Mouse (Mus musculus): ENCODE data around the gene Pi4ka. TPM values are rescaled to one million over a fixed set of nuclear protein-coding genes. Genes with fewer than 3 reads are reported as not detected.

Gene Pi4ka
- polyA plus RNA-seq, 1 experiment from 2014 or later = 25.6 TPM

DNA sequence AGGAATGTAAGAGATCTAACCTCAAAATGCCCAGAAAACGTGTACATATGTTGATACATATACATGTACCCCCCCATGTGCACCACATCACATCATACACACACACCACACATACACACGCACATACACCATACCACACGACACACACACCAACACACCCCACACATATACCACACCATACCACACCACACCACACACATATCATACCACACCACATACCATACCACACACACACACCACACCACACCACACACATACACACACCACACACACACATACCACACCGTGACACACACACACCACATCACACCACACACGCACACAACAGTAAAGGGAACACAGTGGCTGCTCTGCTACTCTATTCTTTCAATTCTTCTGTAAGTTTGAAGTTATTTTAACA is 74.3 kb downstream of the Pi4ka start:
- Histone ChIP-seq H3K36me3 (peaks cover 17% of the 10 kb centered on the region), H3K4me1 (no peaks in the 10 kb centered on the region), H3K27ac (no peak overlapping the region), H3K9me3 (replicated peaks) (no peaks in the 10 kb centered on the region), H3K9ac (0 out of 2 replicates have a peak overlapping the region, but pooled peaks have one; percentile 28), H3K4me2 (peak overlapping the region; percentile 35), H3K27me3 (replicated peaks) (no peaks in the 10 kb centered on the region), H3K4me3 (peak overlapping the region; percentile 32)
- WGBS (ENCODE audit: insufficient replicate concordance) = 70% methylated on average over 5 of the region's 5 CpGs
- no peak for ATAC-seq

DNA sequence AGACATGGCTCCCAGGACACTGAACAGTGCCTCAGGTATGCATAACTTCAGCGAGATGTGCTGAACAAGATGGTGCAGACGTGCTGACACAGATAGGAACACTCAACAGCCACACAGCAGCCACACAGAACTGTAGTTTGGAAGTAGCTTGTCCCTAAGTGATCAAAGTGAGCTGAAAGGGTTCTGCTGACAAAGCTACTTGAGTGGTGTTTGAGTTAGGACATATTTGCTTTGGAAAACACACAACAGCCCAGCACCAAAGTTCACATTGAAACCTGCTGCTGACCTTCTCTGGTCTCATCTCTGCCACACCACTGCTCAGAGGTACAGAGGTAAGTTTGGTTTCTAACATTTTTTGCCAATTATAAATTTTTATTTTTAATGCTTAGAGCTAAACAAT is 75.0 kb downstream of the Pi4ka start, which contains the start of gene Serpind1:
Gene Serpind1 (plus strand): TSS at position 256 of the 400 bp plus-strand sequence.
- WGBS (ENCODE audit: insufficient replicate concordance) = 68% methylated on average over 2 of the region's 2 CpGs
- Histone ChIP-seq H3K4me3 (peak within 1 kb of the TSS; percentile 32), H3K9ac (0 out of 2 replicates have a peak within 1 kb of the TSS, but pooled peaks have one; percentile 28), H3K27me3 (replicated peaks) (no peaks in the 10 kb centered on the region), H3K36me3 (peaks cover 13% of the 10 kb centered on the region), H3K9me3 (replicated peaks) (no peaks in the 10 kb centered on the region), H3K4me1 (no peaks in the 10 kb centered on the region), H3K27ac (peak within 1 kb of the TSS; percentile 64), H3K4me2 (peak within 1 kb of the TSS; percentile 35)
- ATAC-seq = peak; percentile 60

DNA sequence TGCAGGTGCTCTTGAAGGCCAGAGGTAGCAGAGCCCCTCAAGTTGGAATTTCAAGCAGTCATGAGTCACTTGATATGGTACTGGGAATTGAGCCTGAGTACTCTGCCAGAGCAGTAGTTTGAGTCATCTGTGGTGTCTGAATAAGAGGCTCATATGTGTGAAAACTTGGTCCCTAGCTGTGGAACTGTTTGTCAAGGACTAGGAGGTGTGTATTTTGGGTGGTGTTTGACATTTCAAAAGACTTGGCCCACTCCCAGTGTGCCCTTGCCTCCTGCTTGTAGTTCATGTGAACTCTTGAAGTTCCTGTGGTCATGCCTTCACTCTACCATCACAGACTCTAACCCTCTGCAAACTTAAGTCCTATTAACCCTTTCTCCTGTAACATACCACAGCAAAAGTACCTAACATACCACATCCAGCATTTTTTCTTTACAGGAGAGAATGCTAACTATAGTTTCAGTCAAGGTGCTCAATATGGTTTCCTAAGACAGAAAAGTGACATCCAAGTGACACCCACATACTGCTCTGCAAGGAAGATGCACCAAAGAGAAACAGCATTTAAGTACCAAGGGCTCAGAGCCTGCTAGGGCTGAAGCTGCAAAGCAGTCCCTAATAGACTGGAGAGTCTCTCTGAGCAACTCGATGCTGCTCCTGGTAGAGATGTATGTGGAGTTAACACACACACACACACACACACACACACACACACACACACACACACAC is 76.1 kb downstream of the Pi4ka start:
- Histone ChIP-seq H3K4me2 (no peak overlapping the region), H3K9me3 (replicated peaks) (no peaks in the 10 kb centered on the region), H3K4me3 (no peak overlapping the region), H3K4me1 (no peaks in the 10 kb centered on the region), H3K27me3 (replicated peaks) (no peaks in the 10 kb centered on the region), H3K9ac (no peak overlapping the region), H3K36me3 (peaks cover 17% of the 10 kb centered on the region; the same call in 1 of the 2 replicates), H3K27ac (no peak overlapping the region)
- 75% methylated on average over 1 of the region's 1 CpGs for WGBS (ENCODE audit: insufficient replicate concordance)
- ATAC-seq = no peak

DNA sequence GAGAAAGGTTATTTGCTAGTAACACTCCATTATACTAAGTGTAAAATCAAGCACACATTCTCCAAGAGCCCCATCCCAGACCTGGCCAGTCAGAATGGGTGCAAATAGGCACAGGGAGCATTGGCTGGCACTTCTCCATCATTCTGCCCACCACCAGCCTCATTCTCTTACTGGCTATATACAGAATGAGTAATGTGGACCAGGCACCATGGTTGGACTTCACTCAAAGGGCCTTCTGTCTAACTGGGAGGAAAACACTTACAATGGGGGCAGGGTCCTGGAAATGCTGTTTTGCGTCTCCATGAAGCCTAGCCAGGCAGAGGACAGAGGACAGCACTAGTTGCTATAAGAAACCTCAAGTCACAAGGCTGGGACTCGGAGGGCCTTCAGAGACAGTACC is 80.0 kb downstream of the Pi4ka start:
- Histone ChIP-seq H3K9me3 (replicated peaks) (no peaks in the 10 kb centered on the region), H3K9ac (no peak overlapping the region), H3K4me2 (no peak overlapping the region), H3K4me1 (no peaks in the 10 kb centered on the region), H3K27ac (no peak overlapping the region), H3K36me3 (peaks cover 33% of the 10 kb centered on the region), H3K27me3 (replicated peaks) (no peaks in the 10 kb centered on the region), H3K4me3 (no peak overlapping the region)
- ATAC-seq = no peak
- WGBS (ENCODE audit: insufficient replicate concordance) = 80% methylated on average over 2 of the region's 2 CpGs

DNA sequence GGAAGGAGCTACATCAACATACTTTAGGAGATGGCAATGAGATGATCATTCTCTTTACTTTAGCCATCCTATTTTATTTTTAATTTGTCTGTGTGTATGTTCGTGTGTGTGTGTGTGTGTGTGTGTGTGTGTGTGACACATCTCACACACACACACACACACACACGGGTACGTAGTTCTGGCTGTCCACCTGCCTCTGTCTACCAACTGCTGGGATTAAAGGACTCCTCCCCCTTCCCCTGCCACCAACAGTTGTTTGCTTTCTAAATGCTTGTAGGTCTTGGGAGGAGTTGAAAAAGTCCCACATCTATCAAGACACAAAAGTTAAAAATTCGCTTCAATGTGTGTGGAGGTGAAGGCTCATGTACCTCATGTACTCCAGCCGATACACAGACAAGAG is 81.4 kb downstream of the Pi4ka start:
- H3K36me3 ChIP-seq = peaks cover 33% of the 10 kb centered on the region
- 76% methylated on average over 5 of the region's 5 CpGs for WGBS (ENCODE audit: insufficient replicate concordance)
- ATAC-seq = no peak
- no peak overlapping the region for H3K27ac ChIP-seq
- no peaks in the 10 kb centered on the region for H3K4me1 ChIP-seq
- H3K9ac ChIP-seq = no peak overlapping the region
- no peak overlapping the region for H3K4me3 ChIP-seq
- no peak overlapping the region for H3K4me2 ChIP-seq
- no peaks in the 10 kb centered on the region for H3K27me3 ChIP-seq (replicated peaks)
- no peaks in the 10 kb centered on the region for H3K9me3 ChIP-seq (replicated peaks)

DNA sequence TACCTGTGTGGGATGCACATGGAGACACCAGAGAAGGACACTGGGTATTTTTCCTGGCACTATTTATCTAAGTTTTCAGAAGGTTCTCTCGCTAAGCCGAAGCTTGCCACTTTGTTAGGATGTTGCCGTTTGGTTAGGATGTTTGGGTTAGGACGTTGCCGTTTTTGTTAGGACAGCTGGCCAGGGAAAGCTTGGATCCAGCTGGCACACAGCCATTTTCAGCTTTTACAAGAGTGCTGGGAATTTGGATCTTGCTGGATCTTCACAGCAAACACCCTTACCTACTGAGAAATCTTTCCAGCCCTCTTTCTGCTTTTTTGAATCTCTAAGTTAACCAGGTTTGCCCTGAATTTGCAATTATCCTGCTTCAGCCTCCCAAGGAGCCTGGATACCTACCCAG is 84.6 kb downstream of the Pi4ka start:
- Histone ChIP-seq H3K4me1 (no peaks in the 10 kb centered on the region), H3K27ac (no peak overlapping the region), H3K36me3 (peaks cover 49% of the 10 kb centered on the region), H3K27me3 (replicated peaks) (no peaks in the 10 kb centered on the region), H3K4me2 (no peak overlapping the region), H3K9ac (no peak overlapping the region), H3K4me3 (no peak overlapping the region), H3K9me3 (replicated peaks) (no peaks in the 10 kb centered on the region)
- ATAC-seq = no peak
- 85% methylated on average over 5 of the region's 5 CpGs for WGBS (ENCODE audit: insufficient replicate concordance)

DNA sequence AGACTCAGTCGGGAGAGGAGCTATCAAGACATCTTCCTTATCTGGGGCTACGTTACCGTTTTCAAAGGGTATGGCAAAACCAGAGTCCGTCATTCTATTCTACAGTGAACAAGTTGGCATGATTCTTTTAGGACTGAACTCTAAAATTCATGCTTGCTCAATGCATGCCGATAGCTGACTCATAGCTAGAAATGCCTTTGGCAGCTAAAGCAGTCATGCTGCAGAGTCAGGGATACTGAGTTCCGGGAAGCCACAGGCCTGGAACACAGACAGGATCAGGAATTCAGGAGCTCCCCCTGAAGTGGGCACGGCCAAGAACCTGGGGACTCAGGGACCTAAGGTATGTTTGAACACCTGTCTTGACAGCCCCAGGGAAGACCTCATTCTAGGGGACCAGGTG is 89.6 kb downstream of the Pi4ka start:
- H3K4me2 ChIP-seq = no peak overlapping the region
- peaks cover 61% of the 10 kb centered on the region for H3K36me3 ChIP-seq
- ATAC-seq = no peak
- WGBS (ENCODE audit: insufficient replicate concordance) = 79% methylated on average over 7 of the region's 7 CpGs
- H3K4me1 ChIP-seq = no peaks in the 10 kb centered on the region
- H3K27ac ChIP-seq = no peak overlapping the region
- H3K4me3 ChIP-seq = no peak overlapping the region
- H3K9ac ChIP-seq = no peak overlapping the region
- H3K9me3 ChIP-seq (replicated peaks) = no peaks in the 10 kb centered on the region
- H3K27me3 ChIP-seq (replicated peaks) = no peaks in the 10 kb centered on the region

DNA sequence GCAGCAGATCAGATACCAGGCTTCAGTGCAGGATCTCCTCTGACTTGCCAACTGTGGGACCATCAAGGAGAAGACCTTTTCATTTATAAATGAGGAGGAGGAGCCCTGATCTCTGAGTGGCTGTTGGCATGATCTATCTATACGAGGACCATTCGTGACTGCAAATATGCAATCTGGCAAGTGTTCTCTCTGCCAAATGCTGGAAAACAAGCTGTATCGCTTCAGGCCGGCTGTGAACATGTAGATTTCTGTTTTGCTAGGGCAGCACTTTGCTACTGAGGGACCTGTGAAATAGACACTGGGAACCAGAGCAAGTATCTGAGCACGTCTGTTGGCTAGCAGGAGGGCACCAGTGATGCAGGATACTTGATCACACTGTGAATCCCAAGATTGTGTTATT is 93.6 kb downstream of the Pi4ka start:
- Histone ChIP-seq H3K9ac (no peak overlapping the region), H3K27ac (no peak overlapping the region), H3K36me3 (peaks cover 82% of the 10 kb centered on the region), H3K9me3 (replicated peaks) (no peaks in the 10 kb centered on the region), H3K4me2 (no peak overlapping the region), H3K27me3 (replicated peaks) (no peaks in the 10 kb centered on the region), H3K4me1 (no peaks in the 10 kb centered on the region), H3K4me3 (no peak overlapping the region)
- WGBS (ENCODE audit: insufficient replicate concordance) = 79% methylated on average over 5 of the region's 5 CpGs
- ATAC-seq = no peak

DNA sequence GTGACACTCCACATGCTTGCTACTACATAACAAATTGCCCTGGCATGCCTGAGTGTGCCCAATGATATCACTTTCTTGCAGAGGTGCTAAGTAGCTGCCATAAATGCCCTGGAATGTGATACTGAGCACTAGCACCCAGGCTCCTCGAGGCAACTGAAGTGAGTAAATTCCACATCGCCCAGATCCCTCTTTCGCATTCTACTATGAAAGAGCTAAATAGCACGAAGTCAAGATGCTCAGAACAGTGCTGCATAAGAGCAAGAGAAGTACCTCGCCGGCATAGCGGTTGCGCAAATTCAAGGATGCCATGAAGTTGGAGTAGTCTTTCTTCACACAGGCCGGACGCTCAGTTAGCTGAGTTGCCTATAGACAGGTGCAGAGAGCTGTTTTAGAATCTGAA is 97.1 kb downstream of the Pi4ka start:
- H3K4me2 ChIP-seq = no peak overlapping the region
- H3K9ac ChIP-seq = no peak overlapping the region
- H3K27me3 ChIP-seq (replicated peaks) = no peaks in the 10 kb centered on the region
- 81% methylated on average over 10 of the region's 10 CpGs for WGBS (ENCODE audit: insufficient replicate concordance)
- no peak overlapping the region for H3K27ac ChIP-seq
- H3K36me3 ChIP-seq = peaks cover 72% of the 10 kb centered on the region
- no peak overlapping the region for H3K4me3 ChIP-seq
- no peaks in the 10 kb centered on the region for H3K4me1 ChIP-seq
- H3K9me3 ChIP-seq (replicated peaks) = no peaks in the 10 kb centered on the region
- ATAC-seq = no peak

DNA sequence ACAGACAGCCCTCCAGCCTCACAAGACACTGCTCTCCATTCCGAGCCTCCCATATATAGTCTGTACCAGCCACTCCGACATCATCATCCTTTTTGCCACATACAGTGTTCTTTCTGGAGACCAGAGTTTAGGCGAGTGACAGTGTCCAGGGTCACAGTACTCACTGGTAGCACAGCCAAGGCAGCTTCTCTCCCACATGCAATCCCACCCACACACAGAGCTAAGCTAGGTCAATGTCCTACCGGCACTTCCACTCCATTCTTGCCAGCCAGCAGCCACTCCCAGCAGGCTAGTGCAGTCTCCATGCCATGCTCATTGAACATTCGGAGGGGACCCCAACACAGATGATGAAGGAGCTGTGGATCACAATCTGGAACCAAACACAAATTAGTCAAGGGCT is 98.7 kb downstream of the Pi4ka start:
- Histone ChIP-seq H3K27ac (no peak overlapping the region), H3K4me2 (no peak overlapping the region), H3K36me3 (peaks cover 73% of the 10 kb centered on the region), H3K9me3 (replicated peaks) (no peaks in the 10 kb centered on the region), H3K27me3 (replicated peaks) (no peaks in the 10 kb centered on the region), H3K9ac (no peak overlapping the region), H3K4me3 (no peak overlapping the region), H3K4me1 (no peaks in the 10 kb centered on the region)
- no peak for ATAC-seq
- WGBS (ENCODE audit: insufficient replicate concordance) = 79% methylated on average over 5 of the region's 5 CpGs

DNA sequence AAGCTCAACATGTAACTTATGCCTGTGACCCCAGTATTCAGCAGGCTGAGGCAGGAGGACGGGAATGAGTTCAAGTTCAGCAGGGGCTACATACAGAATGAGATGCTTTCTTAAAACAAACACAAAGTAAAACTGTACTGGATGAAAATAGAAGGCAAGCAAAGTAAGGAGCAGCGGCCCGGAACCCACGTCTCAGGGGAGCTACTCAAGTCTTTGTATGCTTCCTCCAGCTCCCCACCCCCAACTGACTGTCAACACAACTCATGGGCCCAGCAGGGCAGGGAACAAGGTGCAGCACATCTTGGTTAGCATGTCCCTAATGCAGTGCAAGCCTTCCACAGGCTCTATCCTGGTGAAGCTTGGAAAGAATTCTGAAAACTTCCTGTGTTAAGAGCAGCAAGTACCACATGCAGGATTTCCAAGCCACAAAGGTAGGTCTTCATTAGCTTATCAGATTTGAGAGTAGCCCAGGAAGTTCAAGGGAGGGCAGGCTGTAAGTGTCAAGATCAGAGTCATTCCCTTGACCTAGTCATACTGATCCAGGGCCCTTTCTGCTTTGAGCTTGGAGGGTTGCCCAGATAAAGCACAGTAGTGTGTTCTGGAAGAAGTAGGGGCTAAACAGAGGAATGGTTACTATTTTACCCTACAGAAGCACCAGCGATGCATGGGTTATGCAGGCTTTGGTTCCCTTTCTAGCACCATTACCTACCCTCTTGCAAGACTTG is 102.4 kb downstream of the Pi4ka start:
- Histone ChIP-seq H3K4me1 (no peaks in the 10 kb centered on the region), H3K4me2 (no peak overlapping the region), H3K27me3 (replicated peaks) (no peaks in the 10 kb centered on the region), H3K9ac (no peak overlapping the region), H3K9me3 (replicated peaks) (no peaks in the 10 kb centered on the region), H3K36me3 (peaks cover 74% of the 10 kb centered on the region), H3K4me3 (no peak overlapping the region), H3K27ac (no peak overlapping the region)
- ATAC-seq = no peak
- 80% methylated on average over 5 of the region's 5 CpGs for WGBS (ENCODE audit: insufficient replicate concordance)

DNA sequence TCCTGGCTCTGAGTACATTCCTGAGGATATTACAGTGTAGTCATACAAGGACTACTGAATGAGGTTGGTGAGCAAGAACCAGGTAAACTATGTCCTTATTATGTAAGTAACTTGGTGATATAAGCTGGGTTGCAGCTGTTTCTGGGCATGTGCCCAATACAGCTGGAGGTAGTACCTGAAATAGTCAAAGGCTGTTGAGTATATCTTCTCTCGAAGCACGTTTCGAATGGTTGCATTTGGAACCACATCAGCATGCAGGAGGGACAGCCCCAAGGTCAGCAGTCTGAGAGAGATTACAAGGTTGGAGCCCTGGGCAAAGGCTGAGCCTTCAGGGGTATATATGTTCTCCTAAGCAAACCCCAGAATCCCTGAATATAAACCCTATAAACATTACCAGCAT is 105.3 kb downstream of the Pi4ka start:
- Histone ChIP-seq H3K9me3 (replicated peaks) (no peaks in the 10 kb centered on the region), H3K9ac (no peak overlapping the region), H3K4me2 (no peak overlapping the region), H3K27ac (no peak overlapping the region), H3K4me3 (no peak overlapping the region), H3K4me1 (no peaks in the 10 kb centered on the region), H3K36me3 (peaks cover 72% of the 10 kb centered on the region), H3K27me3 (replicated peaks) (no peaks in the 10 kb centered on the region)
- no peak for ATAC-seq
- WGBS (ENCODE audit: insufficient replicate concordance) = 90% methylated on average over 3 of the region's 3 CpGs
